In genomic region chr2:166702113-166702445, GRCm38 (mm10) we compare ENCODE assay signal across 21 mouse cellular contexts. TPM values are rescaled to one million over a fixed set of nuclear protein-coding genes. Genes with fewer than 3 reads are reported as not detected.
DNase-seq lines count a peak whose midpoint lies in the region; ATAC-seq and TF ChIP-seq lines count a peak whose summit lies in the region.
"Had no signal": no experiment of that assay in that cellular context is flagged by ENCODE, and none has a peak within 500 bp of the region (broad histone marks: within the 10 kb centered on the region; RNA-seq: fewer than 3 reads in every experiment).

No protein-coding gene starts in this region.

- 0 out of 2 replicates have a peak overlapping the region, but pooled peaks have one; percentile 0 for H3K27ac ChIP-seq in heart, embryonic 10.5 days
- H3K27ac ChIP-seq in liver, embryonic 14.5 days = peak overlapping the region; percentile 92
- H3K27ac ChIP-seq in kidney, embryonic 15.5 days = no peak overlapping the region
- H3K27ac ChIP-seq: embryonic facial prominence, embryonic 13.5 days; hindbrain, embryonic 13.5 days; intestine, embryonic 15.5 days had no signal

- 89% methylated on average over 2 of the region's 2 CpGs for WGBS in heart, embryonic 10.5 days
- 92% methylated on average over 2 of the region's 2 CpGs for WGBS in liver, embryonic 14.5 days (ENCODE audit: insufficient replicate concordance)
- 97% methylated on average over 2 of the region's 2 CpGs for WGBS in kidney, embryonic 15.5 days

- no peak for TF ChIP-seq EP300 in liver, embryonic 14.5 days (IDR thresholded peaks at IDR 0.05; ENCODE audit: low read depth)

- peak overlapping the region; percentile 91 for H3K4me2 ChIP-seq in liver, embryonic 14.5 days (ENCODE audit: low read depth)
- H3K4me2 ChIP-seq in kidney, embryonic 15.5 days = no peak overlapping the region
- H3K4me2 ChIP-seq: embryonic facial prominence, embryonic 13.5 days; heart, embryonic 12.5 days; hindbrain, embryonic 13.5 days; intestine, embryonic 15.5 days had no signal

- no peaks in the 10 kb centered on the region for H3K27me3 ChIP-seq in heart, embryonic 10.5 days (ENCODE audit: insufficient read depth, poor library complexity, severe bottlenecking)
- H3K27me3 ChIP-seq in liver, embryonic 14.5 days (ENCODE audit: control insufficient read depth, insufficient read depth, low read length) = no peaks in the 10 kb centered on the region
- H3K27me3 ChIP-seq in kidney, embryonic 15.5 days = 0 out of 2 replicates have a peak, but pooled peaks cover 3% of the 10 kb centered on the region
- H3K27me3 ChIP-seq: embryonic facial prominence, embryonic 13.5 days; heart, embryonic 12.5 days; hindbrain, embryonic 13.5 days; intestine, embryonic 15.5 days had no signal

- no peak for TF ChIP-seq CTCF in liver, embryonic 14.5 days (IDR thresholded peaks at IDR 0.05; ENCODE audit: low read depth)

- peaks cover 55% of the 10 kb centered on the region for H3K4me1 ChIP-seq in heart, embryonic 10.5 days
- peaks cover 71 to 78% of the 10 kb centered on the region in 2 experiments for H3K4me1 ChIP-seq in liver, embryonic 14.5 days (replicated peaks; ENCODE audit: control insufficient read depth in 2 of 2, insufficient read depth in 2 of 2, low read length in 1 of 2)
- H3K4me1 ChIP-seq in kidney, embryonic 15.5 days = peaks cover 35% of the 10 kb centered on the region
- H3K4me1 ChIP-seq: intestine, embryonic 15.5 days had no signal

- H3K9ac ChIP-seq in liver, embryonic 14.5 days (replicated peaks) = peak overlapping the region; percentile 83
- H3K9ac ChIP-seq in kidney, embryonic 15.5 days = no peak overlapping the region
- H3K9ac ChIP-seq: embryonic facial prominence, embryonic 13.5 days; forebrain, postnatal 0 days; heart, embryonic 12.5 days; hindbrain, embryonic 13.5 days; intestine, embryonic 15.5 days had no signal

- no peak for DNase-seq in heart, embryonic 10.5 days (ENCODE audit: low spot score)
- no peak for DNase-seq in heart, adult 8-10 months (ENCODE audit: low spot score)
- DNase-seq in T-cell, adult 2 months (ENCODE audit: low spot score) = peak; percentile 77
- DNase-seq in liver, embryonic 14.5 days (ENCODE audit: low read depth in 3 of 3, low spot score in 3 of 3) = no peak
- DNase-seq in thymus, postnatal 25 days = peak; percentile 36
- no peak for DNase-seq in ovary, adult 18-20 months (ENCODE audit: low spot score)
- DNase-seq in lung, postnatal 10 days = no peak
- DNase-seq: adrenal gland, postnatal 10 days; cerebellum, adult 11 months; cerebellum, postnatal 10 days; forebrain, postnatal 0 days; heart, postnatal 14 days; kidney, adult 9 months; kidney, postnatal 36 days; lung, adult 2 months; lung, postnatal 36 days had no signal

- no peak overlapping the region for H3K4me3 ChIP-seq in heart, embryonic 10.5 days
- H3K4me3 ChIP-seq in liver, embryonic 14.5 days (ENCODE audit: insufficient read depth in 1 of 2, low read depth in 2 of 2, low read length in 2 of 2) = peak overlapping the region; percentile 25 to 63
- H3K4me3 ChIP-seq in kidney, embryonic 15.5 days (replicated peaks) = no peak overlapping the region
- H3K4me3 ChIP-seq: embryonic facial prominence, embryonic 13.5 days; heart, embryonic 12.5 days; hindbrain, embryonic 13.5 days; intestine, embryonic 15.5 days had no signal

- no peak for ATAC-seq in liver, embryonic 14.5 days (ENCODE audit: insufficient read depth)
- no peak for ATAC-seq in kidney, embryonic 15.5 days (replicated peaks; ENCODE audit: low FRiP score)
- ATAC-seq: forebrain, postnatal 0 days; intestine, embryonic 15.5 days had no signal

- H3K36me3 ChIP-seq in heart, embryonic 10.5 days = peaks cover 11% of the 10 kb centered on the region
- peaks cover 11% of the 10 kb centered on the region for H3K36me3 ChIP-seq in liver, embryonic 14.5 days (replicated peaks; ENCODE audit: control insufficient read depth, insufficient read depth, low read depth)
- H3K36me3 ChIP-seq in kidney, embryonic 15.5 days = peaks cover 6% of the 10 kb centered on the region

- H3K9me3 ChIP-seq in heart, embryonic 10.5 days = no peaks in the 10 kb centered on the region
- peaks cover 4% of the 10 kb centered on the region for H3K9me3 ChIP-seq in liver, embryonic 14.5 days (ENCODE audit: control insufficient read depth, low read length)
- no peaks in the 10 kb centered on the region for H3K9me3 ChIP-seq in kidney, embryonic 15.5 days (replicated peaks)
- H3K9me3 ChIP-seq: embryonic facial prominence, embryonic 13.5 days; hindbrain, embryonic 13.5 days; intestine, embryonic 15.5 days had no signal

RNA-seq across cellular contexts. Expression of gene Prex1, which starts 11.6 kb away (rescaled TPM):
- polyA plus RNA-seq in heart, embryonic 10.5 days (2016; fragmentation: Nextera tagmentation; extraction: Ambion mirVana) = 10.9 and 13.2 TPM in 2 replicates
- 1 to 10 TPM; 4.2 to 5.4 (median 4.8) TPM for total RNA-seq in heart, adult 8-10 months (2022)
- 10.0 and 11.2 TPM in 2 replicates for polyA plus RNA-seq in liver, embryonic 14.5 days (2012; rRNA removed)
- polyA plus RNA-seq in liver, embryonic 14.5 days (2014; fragmentation: Nextera tagmentation; extraction: Ambion mirVana) = 9.2 and 11.1 TPM in 2 replicates
- 16.0 TPM in 2 replicates for polyA plus RNA-seq in kidney, embryonic 15.5 days (2015; fragmentation: Nextera tagmentation; extraction: Ambion mirVana)

Comparison
In these comparisons a context has a peak if more than half of its experiments do, and no peak if none do; other contexts are left out.
1. DNase-seq: peak in T-cell, adult 2 months (single experiment) and thymus, postnatal 25 days (single experiment); none in heart, embryonic 10.5 days (single experiment), heart, adult 8-10 months (single experiment), liver, embryonic 14.5 days (0 of 3), ovary, adult 18-20 months (single experiment) and lung, postnatal 10 days (single experiment).
2. H3K4me3 ChIP-seq: peak in liver, embryonic 14.5 days (2 of 2); none in heart, embryonic 10.5 days (single experiment) and kidney, embryonic 15.5 days (single experiment).